Mouse (Mus musculus) embryo, embryonic 10 days (tissue): ENCODE results near the gene Zfp366.

Experiments used
- DNase-seq: peaks from one replicate; pipeline ENCODE4 v3.0.0-alpha.2; 2015; ENCODE audit warnings: low spot score

Gene Zfp366

DNA sequence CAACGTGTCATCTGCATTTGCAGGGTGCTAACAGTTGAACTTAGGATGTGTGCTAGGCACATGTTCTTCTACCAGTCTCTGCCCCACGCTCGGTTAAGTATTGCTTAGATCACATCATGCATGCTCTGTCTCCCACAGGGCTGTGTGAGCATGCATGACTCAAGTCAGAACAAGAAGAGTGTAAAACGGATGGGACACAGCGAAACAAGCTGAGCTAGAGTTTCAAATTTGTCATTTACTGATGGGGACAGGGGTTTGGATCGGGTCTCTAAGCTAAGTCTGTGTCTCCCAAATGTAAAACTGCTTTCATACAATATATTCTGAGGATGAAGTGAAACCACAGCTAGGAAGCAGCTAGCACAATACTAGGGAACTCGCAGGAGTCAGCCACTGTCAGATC is 2.2 kb downstream of the Zfp366 start:
- DNase-seq: no peak

DNA sequence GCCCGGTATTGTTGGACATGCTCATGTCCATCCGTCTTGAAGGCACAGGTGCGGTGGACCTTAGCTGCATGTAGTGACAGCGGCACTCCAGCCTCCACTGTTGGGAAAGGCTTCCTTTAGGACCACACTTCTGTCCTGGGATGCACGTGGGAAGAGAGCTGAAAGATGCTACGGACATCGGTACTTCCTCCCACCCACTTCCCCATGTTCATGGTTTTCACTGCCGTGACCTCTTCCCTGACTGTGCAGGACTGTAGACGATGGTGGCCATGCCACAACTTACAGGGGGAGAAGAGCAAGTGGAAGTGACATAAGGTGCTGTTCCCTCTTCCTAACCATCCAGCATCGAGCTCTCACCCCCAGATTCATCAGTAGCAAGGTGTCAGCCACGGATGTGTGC is 2.8 kb downstream of the Zfp366 start:
- no peak for DNase-seq

DNA sequence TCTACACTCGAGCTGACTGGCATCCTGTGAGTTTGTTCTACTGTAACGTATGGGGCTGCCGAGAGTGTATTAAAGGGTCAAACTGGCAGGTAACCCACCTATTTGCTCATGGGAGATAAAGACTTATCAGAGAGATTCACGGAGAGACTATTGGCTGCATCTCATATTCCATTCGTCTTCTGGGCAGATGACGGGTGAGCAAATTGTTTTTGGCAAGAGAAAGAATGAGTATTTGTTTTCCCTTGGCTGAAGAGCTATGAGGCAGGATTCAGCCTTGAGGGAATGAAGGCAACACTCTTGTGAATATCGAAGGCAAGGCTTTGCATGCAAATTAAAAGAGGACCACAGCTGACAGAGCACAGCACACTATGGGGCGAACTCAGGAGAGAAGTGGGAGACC is 4.0 kb downstream of the Zfp366 start:
- DNase-seq: no peak

DNA sequence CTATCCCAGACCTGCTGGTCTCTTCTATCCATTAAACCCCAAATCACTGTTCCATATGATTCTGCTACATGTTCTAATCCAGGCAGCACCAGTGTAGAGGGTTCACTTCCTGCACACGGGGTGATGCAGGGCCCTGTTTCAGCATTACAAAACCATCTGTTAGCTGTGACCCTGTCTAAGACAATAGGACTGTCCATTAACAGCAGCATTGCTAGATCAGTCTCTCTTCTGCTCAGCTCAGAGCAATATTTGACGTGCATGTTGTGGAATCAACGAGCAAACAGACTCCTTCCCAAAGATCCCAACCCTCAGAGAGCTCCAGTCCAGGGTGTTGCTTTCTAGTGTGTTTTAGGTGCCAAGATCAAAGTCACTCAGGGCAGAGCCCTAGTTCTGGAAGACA is 5.0 kb downstream of the Zfp366 start:
- DNase-seq: no peak

DNA sequence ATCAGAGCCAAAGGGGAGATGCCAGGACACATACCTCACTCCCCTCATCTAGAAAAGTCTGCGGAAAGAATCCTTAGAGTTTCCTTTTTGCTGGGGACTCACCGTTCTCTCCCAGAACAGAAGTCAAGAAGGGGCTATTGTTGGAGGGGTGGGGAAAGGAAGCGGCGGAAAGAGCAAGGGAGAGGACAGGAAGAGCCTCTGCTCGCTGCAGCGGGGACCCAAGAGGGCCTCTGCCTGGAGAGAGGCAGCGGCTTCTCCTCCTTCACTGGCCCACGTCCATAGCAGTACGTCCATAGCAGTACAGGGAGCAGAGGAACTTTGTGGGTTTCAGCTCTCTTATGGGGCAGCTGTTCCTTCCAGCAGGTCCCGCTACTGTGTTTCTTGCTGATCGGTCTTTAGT is 5.8 kb downstream of the Zfp366 start:
- no peak for DNase-seq

DNA sequence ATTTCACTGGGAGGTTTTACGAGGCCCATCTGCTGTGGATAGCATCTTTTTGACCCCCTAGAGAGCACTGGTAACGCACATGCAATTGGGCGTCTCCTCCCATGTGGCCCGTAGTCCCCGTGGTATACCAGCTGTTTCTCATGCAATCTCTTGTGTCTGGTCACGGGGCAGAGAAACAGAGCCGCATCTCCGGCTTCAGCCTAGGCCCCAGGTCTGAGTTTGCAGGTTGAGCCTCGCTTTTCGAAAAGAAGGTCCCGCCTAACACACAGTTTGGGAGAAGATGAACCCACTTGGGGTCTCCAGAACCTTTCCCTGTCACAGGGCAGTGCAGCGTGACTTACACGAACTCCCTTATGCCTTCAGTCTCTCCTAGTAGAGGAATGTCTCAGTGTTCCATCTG is 6.4 kb downstream of the Zfp366 start:
- no peak for DNase-seq

DNA sequence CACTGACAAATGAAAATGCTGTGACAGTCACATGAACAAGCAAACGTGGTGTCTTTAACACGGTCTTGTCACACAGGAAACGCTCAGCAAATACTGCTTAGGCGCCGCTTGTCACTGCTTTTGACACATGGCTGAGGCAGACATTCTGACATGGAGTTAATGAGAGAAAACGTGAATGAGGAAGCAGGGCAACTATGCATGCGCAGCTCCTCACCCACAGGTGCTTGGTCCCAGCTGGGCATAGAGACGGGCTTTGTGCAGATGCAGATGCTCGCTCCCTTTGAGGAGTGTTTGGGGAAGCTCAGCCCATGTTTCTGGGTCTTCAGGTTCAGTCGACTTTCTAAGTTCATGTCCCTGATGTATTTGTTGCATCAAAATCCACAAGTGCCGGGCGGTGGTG is 11.7 kb downstream of the Zfp366 start:
- no peak for DNase-seq

DNA sequence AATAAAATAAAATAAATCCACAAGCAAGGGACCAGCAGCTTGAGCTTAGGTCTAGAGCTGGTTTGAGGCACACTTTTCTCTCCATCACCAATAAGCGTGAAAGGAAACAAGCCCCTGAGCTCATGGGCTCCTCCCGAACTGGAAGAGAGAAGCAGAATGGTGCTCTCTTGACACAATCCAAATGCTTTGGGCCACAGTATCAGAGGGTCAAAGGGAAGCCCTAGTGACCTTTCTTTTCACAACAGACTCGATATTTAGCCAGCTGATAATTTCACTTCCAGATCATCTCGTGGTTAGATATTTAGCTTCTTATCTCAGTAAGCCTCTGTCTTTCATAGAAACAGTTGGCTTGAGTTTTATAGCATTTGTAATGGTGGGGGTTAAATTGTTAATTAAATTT is 12.2 kb downstream of the Zfp366 start:
- no peak for DNase-seq

DNA sequence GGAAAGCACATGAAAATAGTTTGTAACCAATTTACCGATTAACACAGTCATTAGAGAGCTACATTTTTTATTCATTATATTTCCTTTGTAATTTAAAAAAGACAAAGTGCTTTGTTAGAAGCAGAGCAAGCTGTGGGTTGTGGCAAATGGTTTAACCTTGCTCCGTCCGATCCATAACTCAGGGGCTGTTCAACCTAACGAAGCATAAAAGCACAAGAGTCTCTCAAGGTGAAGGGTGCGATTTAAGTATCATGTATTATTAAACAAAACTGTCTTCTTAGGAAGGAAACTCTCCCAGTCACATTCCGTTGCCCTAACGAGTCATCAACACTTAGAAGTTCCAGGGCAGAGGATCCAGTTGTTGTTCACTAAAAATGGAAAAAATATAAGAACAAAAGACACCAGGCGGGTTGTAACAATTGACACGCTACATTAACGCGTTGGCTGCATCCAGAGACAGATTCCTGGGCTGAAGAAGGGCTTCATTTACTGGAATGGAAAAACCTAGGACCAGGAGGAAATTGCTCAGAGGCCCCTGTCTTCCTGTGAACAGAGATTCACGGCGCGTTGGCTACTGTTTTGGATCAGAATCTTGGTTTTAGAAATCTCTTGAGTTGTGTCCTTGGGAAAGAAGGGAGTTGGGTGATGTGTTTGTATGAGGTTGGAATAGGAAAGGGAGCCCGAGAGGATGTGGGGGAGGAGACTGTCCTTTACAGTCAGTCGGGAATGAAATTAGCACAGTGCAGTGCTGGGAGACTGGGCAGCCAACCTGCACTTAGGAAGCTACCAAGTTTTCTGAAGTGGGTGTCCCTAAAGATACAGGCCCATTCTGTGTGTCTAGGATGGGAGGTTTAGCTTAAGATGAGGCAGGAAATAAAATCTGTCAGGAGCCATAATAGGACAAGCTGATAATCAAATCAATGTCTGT is 17.3 kb downstream of the Zfp366 start:
- no peak for DNase-seq

DNA sequence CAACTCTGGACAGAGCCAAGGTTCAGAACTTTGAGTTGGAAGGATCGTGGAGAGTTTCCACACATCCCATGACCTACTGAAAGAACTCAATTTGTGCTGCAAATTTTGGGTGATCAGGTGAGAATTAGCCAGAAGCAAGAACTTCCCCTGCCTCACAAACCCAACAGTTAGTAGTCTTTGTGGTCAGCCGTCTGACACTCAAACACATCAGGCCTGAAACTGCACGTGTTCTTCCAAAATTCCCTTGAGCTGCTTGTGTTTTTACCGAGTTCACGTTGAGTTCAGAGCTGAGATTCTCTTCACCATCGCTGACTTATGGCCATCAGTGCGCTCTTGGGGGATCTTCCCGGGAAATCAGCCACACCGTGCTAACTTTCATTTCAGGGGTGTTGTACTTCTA is 22.6 kb downstream of the Zfp366 start:
- no peak for DNase-seq

DNA sequence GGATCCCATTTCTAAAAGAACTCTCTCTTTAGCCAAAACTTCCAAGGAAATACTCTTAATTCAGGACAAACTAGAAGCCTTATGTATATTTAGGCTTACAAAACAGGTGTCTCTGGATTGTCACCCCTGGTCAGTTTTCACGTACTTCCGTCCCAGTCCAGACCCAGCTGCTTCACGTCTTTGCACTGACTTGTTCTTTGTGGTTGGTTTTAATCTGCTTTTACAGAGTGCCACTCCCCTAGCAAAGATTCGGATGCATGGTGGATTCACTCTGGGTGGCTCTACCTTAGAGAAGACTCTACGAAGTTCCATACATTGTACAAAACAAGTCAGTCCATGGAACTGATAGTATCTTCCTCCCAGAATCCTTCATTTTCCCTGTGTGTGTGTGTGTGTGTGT is 25.2 kb downstream of the Zfp366 start:
- DNase-seq: no peak

DNA sequence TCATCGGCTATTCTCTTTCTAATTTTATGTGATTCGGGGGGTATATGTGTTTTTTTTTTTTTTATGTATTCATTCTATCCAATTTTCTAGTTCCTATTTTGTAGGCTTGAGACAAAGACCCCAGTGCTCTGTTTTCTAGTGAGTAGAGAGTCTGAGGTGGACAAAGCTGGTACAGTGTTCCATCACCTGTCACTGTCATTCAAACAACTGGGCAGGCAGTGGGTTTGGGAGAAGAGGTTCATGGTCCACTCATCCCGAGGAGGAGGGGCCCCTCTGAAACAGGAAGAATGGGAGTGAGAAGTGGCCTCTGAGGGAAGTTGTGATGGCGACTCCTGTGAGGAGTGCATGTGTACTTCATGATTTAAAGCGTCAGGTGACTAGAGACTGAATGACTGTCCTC is 26.2 kb downstream of the Zfp366 start:
- no peak for DNase-seq

DNA sequence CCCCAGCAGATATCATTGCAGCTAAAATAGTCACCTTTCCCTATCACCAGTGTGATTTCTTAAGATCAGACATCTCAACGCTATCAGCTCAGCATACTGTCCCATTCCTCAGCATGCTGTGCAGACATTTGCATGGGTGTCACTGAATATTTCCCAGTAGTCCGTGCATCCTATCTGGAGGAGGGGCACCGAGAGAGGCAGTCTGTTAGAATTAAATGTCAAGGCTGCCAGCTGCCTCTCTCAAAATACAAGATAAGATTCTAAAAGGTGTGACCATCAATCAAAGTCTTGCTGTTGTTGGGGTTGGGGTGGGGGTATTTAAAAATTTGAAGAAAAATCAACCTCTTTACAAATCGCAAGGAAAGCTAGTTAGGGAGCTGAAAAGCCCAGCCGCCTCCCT is 28.4 kb downstream of the Zfp366 start:
- no peak for DNase-seq

DNA sequence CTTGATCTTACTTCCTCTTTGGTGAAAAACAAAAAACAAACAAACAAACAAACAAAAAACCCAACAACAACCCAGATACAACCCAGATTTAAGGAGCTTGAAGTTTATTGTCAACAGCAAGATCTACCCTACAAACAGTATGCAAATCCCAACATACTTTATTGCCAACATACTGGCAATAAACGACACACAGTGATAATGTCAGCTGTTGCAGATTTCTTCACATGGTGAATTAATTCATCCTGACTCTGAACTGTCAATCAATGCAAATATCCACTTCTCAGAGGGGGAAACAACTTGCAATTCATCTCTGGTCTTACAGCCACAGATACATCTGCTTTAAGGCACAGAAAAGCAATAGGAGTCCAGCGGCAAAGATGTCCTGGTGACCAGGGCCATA is 31.4 kb downstream of the Zfp366 start:
- DNase-seq: no peak

DNA sequence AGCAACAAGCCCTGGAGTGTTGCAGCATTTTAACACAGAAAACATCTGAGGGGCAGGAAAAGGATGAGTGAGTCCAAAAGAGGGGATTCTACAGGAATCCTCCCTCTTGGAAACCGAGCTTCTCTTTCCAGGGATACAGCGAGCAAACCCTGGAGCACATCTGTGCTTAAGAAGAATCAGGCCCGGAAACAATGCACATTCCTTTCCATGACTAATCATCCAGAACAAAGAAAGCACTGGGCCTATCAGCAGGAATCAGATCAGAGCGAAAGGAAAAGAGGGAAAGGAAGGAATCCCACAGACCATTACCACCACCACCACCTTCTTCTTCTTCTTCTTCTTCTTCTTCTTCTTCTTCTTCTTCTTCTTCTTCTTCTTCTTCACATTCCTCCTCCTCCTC is 33.4 kb downstream of the Zfp366 start:
- DNase-seq: peak; percentile 62

DNA sequence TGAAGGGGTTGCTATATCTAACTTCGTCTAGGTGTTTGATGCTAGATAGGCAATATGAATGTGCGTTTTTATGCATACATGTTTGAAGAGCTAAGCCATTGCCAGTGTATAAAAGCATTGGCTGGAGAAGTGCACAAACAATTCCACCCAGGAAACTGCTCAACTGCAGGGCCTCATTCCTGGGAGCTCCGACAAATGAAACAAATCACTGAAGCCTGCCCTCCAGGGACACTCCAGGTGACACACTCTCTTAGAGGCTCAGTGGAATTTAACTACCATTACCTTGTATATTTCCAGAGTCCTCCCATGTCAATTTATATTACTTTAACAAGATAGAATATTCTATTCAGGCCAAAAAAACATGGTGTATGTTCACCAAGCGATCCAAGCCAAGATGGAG is 35.0 kb downstream of the Zfp366 start:
- no peak for DNase-seq

DNA sequence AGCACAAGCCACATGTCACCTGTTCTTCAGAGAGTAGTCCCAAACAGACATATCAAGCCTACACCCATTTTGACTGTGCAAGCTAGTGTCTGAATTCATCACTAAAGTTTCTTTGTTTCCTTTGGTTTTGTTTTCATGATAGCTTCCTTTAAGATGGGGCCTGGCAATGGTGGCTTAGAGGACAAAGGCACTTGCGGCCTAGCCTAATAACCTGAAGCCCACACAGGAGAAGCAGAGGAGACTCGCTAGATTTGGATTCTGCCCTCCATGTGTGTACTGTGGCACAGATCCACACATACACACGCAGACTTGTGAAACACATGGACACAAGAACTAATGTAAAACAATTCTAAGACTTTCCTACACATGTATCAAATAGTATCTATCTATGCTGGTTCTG is 37.4 kb downstream of the Zfp366 start:
- DNase-seq: no peak

DNA sequence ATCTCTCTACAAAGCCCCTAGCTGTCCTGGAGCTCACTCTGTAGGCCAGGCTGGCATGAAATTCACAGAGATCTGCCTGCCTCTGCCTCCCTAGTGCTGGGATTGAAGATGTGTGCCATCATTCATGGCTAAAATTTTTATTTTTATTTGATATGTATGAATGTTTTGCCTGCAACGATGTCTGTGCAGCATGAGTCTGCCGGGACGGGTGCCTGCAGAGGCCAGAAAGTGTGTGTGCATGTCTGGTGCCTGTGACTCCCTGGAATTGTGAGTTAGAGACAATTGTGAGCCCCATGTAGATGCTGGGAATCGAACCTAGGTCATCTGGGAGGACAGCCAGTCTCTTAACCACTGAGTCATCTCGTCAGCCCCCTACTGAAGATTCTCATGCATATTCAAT is 37.9 kb downstream of the Zfp366 start:
- DNase-seq: no peak

DNA sequence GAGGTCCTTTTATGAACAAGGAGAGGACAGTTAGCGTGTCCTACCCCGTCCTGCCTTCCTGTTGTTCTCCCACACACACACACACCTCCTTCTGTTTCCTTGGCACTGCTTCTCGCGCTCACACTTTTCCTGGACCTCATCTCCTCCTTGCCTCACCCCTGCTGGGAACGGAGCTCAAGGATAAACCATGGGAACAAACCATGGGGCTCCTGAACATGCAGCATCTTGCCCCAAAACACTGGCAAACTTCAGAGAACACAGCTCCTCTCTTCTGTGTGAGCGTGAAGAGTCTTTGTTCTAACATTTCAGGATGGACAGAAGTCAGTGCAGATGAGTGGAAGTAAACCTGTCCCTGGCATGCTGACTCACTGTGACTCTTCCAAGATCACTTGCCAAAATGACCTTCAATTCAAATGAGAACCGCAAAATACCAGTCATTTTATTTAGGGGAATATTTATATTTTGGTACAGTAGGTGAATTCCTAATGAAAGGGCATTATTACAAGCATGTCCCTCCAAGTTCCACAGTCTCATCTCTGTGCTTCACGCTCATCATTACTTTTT is 38.8 kb downstream of the Zfp366 start:
- no peak for DNase-seq

DNA sequence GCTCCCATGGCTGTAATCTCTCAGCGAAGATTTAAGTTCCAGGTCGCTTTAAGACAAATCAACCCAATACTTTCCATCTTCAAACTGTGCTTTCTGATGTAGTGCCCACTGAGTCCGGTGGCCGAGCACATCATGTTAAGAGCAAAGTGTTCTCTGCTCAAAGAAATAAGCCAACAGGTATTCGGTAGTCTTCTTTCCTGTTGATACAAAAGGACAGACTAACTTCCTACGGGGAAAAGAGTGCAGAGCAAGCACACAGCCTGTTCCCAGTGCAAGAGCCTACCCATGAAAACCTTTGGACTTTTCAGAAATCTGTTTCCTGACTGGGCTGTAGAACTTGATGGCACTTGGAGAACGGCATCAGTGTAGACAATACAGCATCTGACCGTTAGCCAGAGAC is 39.3 kb downstream of the Zfp366 start:
- no peak for DNase-seq

DNA sequence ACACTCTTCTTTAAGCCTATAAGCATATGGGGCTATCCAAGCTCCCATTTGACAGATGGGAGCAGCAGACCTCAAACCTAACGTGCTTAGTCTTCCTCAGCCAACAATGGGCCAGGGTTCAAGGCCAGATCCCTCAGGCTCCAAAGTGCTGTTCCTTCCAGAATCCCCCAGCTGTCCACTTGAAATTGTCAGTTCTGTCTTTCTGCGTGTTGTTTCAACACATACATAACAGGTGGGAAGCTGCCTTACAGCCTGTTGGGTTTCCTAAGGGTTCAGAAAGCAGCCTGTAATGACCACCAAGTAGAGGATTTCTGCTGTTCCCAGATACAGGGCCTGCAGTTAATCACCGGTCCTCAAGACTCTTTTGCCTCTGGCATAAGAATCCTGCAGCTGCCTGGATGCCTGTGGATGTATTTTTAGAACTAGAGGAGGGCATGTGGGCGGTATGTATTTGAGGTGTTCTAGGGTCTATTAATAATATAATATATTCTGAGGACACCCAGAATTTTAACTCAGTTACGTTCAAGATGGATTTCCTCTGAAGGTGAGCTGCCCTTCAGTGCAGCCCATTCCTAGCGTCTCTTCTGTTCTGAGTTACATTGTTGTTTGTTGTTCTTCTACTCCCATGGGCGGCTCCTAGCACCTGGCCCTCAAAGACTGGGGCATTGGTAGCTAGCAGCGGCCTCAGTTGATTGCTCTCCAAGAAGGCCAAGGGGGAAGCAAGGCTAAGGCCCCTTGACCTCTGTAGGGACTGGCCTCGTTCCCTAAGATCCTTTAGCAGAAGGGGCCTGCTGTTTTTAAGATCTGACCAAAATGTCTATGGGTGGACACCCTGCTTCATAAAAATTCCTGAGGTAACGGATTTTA is 41.0 kb downstream of the Zfp366 start:
- DNase-seq: no peak

DNA sequence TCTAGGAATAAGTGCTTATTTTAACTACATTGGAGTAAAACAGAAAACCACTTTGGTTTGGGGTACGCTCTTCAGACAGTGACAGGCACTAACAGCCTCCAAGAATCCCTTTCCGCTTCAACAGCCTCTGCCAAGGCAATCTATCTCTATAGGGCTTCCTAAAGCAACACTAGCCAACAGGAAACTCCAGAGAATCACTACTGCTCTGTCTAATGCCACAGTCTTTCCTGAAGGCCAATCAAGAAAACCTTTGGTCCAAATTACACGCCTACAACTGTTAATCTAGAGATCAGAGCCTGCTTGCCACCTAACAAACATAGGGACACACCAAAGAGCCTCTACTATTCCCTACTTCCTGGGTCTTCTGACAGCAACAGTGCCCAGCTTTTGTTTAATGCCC is 42.2 kb downstream of the Zfp366 start:
- DNase-seq: no peak
